Mouse (Mus musculus) 416B (cell line): ENCODE measurements around the gene Pald1.

Experiments
- DNase-seq: peaks from one replicate; pipeline ENCODE4 v3.0.0; 2011; ENCODE audit warnings: low read depth

The Pald1 gene

DNA sequence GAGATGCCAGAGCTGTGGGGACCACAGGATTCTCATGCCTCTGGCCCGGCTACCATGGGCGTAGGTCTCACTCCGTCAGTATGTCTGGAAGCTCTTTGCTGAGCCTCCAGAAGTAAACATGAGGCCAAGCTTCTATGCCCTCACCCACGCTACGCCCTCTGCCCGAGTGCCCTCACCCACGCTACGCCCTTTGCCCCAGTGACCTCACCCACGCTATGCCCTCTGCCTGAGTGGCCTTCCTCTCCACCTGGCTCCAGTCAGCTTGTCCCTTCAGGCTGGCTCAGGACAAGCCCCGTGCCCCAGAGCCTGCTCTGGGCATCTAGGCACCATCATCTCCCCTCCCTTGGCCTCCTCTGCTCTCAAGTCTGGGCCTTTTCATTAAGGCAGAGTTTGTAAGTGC, 55.8 kb downstream of the Pald1 start:
- DNase-seq: no peak

DNA sequence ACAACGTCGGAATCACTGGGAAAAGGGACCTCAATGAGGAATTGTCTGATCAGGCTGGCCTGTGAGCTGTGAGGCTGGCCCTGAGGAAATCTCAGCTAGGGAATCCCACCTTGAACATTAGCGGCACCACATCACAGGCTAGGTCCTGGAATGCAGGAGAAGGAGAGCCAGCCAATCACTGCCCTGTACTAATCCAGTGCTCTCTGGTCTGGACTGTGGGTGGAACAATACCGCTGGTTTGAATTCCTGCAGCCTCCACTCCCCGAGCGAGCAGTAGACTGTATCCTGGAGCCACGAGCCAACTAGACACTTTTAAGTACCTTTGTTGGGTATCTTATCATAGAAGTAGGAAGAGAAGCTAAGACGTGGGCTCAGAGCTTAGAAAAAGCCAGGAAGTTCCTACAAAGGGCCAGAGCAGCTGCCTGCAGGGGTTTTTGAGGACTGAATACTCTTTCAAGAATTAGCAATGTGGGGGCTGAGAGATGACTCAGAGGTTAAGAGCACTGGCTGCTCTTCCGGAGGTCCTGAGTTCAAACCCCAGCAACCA, 57.5 kb downstream of the Pald1 start:
- no peak for DNase-seq

DNA sequence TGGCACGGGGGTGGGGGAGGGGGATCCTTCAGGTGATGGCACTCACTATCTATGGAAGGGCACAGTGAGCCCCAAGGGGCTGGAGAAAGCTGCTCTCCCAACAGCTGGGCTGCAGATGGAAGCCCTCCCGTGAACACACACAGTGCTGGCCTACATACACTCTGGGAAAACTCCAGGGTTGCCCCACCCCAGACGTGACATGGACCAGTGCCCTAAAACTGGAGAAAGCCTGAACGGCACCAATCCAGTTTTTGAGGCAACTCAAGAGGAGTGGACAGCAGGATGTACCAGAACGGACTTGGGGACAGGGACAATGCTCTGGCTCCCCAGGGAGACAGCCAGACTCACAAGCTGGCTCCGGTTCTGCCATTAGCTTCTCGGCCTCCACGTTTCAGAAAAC, 58.6 kb downstream of the Pald1 start:
- no peak for DNase-seq

DNA sequence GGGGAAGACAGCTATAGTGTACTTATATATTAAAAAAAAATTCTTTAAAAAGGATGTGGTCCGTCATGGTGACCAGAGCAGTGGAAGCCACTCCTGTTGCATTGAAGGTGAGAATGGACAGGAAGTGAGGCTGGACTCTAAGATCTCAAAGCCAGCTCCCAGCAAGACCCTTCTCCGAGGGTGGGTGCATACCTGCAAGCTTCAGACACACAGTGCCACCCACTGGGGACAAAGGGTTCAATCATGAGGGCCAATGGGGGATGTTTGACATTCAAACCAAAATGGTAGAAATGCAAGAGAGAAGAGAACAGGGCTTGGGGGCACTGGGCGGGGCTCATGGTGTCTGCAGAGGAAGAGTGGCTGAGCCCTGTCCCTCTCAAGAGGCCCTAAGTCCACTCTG, 64.8 kb downstream of the Pald1 start:
- DNase-seq: no peak

DNA sequence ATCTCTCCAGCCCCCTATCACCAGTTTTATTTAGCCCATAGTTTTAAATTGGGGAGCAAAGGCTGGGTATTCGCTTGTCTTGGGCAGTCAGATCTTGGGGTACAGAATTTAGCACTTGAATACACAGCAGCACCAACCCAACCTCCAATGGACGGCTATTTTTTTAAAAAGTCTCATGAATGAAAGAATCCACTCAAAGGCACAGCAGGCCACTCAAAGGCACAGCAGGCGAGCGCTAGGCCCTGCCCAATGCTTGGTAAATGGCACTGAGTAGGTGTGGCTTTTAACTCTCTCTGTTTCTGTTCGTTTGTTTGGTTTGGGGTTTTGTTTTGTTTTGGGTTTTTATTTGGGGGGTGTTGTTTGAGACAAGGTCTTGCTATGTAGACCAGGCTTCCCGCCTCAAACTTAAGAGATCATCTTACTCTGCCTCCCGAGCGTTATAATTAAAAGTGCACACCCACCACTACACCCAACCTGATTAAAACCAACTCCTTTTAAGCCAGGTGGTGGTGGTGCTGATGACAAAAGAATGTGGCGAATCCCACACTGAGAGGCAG, 67.9 kb downstream of the Pald1 start:
- DNase-seq: no peak

DNA sequence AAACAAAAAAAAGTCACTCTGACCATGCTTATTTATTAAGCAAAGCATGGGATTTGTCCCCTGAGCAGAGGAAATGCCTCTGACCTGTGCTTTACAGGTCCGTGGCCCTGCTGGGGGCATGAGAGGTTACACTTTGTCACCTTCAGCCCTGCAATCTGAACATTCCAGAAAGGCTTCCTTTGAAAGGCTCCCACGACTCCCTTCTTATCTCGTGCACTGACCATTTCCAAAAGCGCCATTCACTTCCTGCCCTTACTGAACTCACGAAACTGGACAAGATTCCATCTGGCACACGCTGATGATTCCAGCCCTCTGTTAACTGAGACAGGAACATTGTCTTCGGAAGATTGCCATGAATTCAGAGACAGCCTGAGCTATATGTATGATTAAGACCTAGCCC, 69.6 kb downstream of the Pald1 start:
- DNase-seq: no peak

DNA sequence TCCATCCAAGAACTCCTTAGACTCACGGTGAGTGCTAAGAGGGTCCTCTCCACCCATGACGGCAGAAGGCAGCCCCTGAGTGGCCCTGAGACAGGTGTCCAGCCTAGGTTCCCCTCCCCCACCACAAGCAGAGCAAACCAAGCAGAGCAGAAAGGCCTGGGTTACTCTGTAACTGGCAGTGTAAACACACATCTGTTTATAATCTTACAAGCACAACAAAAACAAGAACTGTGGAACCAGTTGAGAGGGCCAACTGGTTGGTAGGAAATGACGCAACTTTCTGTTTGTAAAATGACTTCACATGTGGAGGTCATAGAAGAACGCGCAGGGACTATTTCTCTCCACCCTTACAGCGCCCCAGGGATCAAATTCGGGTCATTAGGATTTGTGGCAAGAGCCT, 70.6 kb downstream of the Pald1 start:
- DNase-seq: peak; percentile 55

DNA sequence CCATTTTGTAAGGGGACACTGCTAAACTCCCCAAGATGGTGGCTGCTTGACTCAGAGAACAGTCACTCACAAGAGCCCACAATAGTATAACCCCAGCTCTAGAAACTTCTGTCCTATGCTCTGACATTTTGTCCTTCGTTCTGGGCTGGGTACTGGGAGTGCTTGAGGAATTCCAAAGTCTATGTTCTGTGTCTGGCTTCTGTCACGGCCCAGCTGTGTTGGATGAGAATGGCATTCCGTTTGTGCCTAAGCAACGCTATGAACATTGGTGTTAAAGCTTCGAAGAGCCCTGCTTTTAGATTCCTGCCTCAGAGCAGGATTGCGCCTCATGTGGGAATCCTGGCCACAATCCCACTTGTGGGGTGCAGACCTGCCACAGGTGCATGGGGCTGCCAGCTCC, 71.2 kb downstream of the Pald1 start:
- no peak for DNase-seq

DNA sequence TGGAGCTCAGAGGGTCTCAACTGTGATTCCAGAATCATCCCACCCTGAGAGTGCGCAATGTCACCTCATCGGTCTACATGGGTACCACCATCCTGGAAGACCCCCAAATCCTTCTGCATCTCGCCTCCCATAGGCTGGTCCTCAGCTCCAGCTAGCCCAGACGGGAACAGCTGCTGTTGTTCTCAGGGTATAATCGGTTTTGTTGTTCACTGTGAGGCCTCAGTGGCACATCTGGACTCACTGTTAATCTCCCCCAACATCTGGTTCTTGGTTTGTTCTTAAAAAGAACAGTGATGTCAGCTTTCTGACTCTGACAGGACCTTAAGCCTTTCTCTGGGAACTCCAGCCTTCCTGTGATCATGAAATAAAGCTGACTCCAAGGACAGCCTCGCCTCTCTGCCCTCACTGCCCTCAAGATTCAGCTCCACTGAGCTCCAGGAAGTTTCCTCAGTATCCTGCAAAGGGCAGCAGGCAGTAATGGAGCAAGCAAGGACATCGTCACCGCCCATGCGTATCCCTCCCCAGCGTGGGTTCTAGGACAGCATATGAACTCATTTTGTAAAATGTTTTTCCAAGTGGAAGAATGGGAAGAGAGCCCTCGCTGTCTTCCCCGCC, 74.5 kb downstream of the Pald1 start:
- DNase-seq: no peak

DNA sequence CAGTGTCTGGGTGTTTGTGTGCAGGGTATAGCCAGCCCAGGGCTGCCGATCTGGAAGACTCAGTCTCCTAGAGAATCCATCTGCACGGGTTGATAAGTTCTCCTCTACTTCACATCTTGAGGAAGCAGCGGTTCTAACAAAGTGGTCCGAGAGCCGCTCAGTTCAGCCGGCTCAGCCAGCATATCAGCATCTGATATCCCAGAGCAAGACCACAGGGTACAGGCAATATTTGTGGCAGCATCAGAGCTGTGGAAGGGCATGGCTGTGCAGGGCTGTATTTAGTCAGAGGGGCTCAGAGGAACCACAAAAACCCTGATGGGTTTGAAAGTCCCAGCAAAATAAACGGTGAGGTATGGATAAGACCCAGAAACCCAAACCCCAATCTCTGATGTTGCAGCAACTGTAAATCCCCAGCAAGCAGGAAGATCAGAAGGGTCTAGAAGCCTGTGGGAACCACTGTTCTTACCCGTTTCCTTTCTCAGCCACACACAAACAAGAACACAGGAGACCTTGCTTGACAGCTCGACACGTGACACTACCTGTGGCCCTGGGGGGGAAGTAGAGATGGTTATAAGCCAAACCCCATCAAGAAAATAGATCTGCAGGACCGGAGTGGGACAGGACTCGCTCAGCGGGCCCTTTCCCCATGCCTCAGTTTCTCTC, 77.3 kb downstream of the Pald1 start:
- DNase-seq: no peak

DNA sequence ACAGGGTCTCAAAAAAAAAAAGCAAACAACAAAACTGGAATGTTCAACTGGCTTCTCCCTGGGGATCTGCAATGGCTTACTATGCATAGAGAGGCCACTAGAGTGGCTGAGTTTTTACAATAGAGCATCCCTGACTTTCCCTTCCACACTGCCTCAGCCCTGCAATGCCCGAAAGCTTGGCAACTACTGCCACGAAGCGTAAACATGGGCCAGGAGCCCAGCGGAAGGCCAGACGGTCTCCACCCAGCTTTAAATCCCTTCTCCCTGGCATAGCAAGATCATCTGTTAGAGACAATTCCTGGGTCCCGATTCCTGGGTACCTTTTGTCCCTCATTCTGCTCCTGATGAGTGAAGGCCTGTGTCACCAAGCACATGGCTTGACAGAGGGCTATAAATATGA, 79.3 kb downstream of the Pald1 start:
- DNase-seq: no peak

DNA sequence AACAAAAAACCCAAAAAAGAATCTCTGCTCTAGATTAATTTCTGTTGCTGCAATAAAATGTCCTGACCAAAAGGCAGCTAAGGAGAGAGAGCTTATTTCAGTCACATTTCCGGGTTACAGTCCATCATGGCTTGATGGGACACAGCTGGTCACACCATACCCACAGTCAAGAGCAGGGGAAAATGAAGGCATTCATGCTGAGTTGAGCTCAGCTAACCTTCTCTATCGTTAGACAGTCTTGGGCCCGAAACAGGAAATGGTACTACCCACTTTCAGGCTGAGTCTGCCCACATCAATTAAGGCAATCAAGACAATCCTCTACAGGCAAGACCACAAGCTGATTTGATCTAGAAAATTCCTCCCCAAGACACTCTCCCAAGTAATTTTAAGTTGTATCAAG, 82.3 kb downstream of the Pald1 start:
- peak; percentile 21 for DNase-seq

DNA sequence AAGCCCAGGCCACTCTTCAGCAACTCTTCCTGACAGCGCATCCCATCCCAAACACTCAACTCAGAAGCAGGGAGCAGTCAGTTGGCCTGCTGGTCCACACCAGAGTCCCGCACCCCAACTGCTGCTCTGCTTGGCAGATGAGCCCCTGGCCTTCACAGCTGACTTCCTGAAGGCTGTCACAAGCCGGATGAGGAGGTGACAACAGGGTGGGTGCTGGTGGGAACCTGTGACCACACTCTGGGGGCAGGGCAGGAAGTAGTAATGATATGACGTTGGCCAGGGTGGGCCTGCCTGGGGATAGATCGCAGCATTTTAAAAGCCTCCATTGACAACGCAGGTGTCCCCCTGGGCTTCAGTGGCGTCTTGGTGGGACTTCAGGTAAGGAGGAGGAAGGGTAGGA, 85.9 kb downstream of the Pald1 start, which contains the start of gene Prf1:
Gene Prf1 (plus strand): TSS at position 357 of the 400 bp plus-strand sequence.
- DNase-seq: peak; percentile 26

DNA sequence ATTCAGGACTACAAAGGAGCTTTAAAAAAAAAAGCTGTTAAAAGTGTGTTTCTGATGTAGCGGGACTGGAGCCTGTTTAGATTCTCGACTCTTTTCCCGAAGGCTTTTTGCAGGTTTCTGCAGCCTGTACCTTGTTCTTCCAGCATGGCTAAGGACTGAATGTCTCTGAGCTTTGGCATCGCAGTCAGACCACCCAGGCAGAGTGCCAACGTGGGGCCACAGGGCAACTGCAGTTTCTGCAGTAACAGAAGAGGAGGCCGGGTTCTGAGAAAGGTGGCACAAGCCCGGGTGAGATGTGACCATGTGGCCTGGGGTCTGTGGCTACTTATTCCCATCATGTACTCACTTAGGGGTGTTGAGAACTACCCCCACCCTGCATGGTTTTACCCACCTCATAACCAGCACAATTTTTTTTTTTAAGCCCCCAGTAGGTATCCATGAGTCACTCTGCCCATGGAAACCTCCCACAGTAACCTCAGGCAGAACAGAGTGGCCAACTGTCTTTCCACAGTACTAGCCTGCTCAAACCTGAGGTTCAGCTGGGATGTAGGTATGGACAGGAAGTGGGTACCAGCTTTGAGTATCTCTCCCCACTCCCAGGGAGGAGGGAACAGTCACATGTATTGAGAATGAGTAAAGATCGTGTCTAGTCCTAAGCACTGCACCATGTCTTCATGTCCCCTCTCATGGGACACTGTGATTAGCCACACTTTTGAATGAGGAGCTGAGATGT, 86.5 kb downstream of the Pald1 start:
- no peak for DNase-seq

DNA sequence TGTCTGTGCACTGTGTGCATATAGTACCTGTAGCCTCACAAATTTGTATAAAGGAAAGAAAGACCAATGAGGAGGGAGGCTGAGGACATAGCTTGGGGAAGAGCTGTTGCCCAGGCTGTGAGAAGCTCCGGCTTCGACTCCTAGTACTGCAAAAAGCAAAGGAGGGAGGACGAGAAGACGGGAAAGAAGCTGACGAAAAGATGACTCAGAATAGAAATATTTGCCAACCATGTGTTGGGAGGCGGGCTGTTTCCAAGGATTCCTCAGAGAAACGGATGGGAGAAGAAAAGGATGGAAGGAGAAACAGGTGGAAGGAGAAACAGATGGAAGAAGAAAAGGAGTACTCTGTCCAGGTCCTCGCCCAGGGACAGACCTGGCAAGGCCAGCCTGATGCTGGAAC, 89.1 kb downstream of the Pald1 start:
- no peak for DNase-seq

DNA sequence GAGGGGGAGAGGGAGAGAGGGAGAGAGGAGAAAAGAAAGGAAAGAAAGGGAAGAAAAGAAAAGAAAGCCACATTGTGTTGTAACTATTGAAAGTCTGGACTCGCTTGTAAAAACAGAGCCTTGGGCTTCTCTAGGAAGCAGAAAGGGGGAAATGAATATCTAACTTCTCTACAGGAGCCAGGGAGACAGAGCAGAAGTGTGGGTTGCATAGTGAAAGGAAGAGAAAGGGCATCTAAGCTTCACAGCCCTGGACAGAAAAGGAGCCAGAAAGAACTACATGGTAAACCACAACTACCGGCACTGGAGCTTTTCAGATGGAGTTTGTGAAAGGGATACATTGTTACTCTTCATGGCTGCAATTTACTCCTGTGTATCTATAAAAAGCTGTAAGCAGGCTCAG, 92.9 kb downstream of the Pald1 start:
- peak; percentile 16 for DNase-seq

DNA sequence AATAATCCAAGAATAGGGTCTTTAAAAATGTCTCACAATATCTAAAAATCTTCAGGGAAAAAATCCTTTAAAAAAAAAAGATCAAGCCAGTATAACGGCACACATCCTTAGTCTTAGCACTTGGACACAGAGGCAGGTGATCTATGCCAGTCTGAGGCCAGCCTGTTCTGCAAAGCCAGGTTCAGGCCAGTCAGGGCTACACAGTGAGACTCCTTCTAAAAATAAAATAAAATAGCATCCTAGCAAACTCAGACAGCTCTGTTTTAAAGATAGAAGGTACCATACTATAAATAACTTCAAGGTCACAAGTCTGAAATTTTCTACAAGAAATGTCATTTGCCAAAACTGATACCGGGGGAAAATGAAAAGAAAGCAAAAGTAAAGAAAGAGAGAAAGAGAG, 93.3 kb downstream of the Pald1 start:
- DNase-seq: no peak

DNA sequence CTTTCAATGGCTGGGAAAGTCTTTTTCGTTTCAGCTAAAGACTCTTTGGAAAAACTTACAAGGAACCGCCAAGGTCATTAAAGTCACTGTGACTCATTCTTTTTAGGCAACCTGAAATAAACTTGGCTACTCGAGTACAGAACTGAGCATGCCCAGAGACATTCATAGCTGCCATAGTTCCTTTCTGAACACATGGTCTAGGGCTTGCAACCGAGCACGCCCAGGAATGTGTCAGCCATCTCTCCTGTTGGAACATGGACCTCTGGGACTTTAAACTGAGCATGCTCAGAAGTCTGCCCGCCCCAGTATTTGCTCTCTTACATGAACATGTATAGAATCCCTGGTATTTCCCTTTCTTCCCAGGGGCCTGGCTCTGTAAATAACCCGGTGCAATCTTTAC, 97.1 kb downstream of the Pald1 start:
- DNase-seq: peak; percentile 42

DNA sequence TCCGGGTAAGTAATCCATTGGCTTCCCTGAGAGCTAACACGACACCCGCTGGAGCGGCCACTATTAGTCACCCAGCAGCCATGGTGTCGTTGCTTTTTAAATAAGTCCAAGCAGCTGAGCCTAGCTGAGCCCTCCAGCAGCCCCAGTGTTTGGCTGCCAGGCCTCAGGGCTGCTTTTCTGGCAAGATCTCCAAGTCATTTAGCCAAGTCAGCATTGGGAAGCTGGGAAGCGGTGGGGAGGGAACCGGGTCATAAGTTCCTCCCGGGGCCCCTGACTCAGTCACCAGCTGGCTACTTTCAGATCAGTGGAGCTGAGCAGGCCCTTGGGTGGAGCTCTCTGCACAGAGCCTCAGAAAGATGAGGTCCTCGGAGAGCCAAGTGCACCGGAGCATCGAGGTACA, 98.1 kb downstream of the Pald1 start:
- no peak for DNase-seq

DNA sequence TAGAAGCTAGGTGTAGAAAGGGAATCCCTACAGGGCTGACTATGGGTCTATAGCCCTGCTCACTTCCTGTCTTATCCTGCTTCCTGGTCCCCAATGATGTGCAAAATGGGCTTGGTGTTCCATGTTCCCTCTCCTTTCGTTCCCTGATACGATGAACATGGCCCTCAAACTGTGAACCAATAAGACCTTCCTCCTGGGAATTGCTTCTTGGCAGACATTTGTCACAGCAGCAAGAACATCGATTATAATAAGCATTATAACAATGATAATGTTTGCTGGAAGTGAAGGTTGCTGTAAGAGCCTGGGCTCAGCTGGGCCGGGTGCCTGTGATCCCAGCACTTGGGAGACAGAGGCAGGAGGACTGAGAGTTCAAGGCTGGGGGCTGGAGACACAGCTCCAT, 99.0 kb downstream of the Pald1 start:
- no peak for DNase-seq

DNA sequence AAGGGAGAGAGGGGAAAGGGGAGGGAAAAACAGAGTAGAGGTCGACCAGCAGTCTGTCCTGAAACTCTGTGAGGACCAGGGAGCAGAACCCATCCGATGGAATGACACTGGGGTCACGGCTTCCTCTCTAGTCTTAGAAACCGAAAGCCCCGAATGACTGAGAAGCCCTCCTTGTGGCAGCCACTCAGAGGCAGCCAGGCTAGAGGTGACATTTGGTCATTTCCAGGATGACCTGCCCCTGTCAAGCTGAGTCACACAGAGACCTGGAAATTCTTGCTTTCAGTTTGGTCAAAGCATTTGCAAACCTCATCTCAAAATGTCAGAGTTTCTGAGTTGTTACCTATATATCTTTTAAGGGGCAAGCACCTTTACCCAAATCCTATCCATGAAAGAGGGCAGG, 102.2 kb downstream of the Pald1 start:
- peak; percentile 45 for DNase-seq

DNA sequence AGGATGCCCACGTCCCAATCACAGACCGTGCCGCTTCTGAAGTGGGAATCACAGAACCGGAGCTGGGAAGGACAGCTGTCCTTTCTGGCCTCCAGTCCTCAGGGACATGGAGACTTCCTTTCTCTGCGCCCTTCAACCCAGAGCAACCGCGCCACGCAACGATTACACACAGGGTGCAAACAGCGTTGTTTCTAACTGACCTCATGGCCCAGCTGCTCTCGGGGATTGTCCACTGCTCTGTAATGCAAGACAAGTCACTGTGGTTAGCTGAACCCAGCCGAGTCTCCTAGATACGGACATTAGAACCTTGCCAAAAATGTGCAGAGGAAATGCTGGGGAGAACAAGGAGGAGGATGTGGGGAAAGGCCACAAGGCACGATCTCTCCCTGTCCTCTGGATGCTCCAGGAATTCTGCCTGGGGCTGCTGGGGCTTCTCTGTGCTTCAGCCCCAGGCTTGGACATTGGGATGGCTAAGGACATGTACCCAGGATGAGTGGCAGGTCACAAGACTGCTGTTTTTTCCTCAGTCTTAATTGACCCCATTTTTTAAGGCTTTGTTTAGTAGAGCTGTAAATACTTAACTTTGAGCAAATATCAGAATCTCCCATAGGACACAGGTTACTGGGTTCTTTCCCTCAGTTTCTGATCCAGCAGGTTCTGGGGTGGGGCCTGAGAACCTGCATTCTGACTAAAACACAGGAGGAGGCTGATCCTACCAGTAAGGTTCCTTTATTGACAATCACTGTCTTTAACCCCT, 105.2 kb downstream of the Pald1 start:
- peak; percentile 83 for DNase-seq
